Mouse (Mus musculus): ENCODE results near the gene Olfr211. TPM values are rescaled to one million over a fixed set of nuclear protein-coding genes. Genes with fewer than 3 reads are reported as not detected.
"Not testable (repeated sequence)": the region's sequence is repeated elsewhere in the genome, so short reads cannot be mapped to it uniquely, and the experiment has no call there.

Olfr211 gene
- polyA plus RNA-seq (2017; shearing (Covaris generic)): not detected

DNA sequence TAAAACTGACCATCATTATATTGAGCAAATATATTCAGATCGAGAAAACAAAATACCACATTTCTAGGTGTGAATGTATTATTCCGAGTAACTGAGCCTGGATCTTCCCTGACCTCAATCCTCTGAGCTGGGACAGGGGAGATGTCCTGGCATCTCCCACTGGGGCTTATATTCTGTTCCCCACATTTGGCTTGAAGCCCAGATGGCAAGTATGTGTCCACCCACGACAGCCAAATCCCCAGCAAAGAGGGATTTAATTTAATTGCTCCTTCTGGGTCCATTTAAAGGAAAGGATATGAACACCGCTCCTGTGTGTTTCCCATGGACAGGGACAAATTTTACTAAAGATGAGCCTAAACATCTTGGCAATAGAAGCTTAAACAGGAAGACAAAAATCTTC is at the start of gene Olfr211:
TSS of gene Olfr211 (plus strand) at position 301 of the 400 bp plus-strand sequence.
- ATAC-seq: no peak

DNA sequence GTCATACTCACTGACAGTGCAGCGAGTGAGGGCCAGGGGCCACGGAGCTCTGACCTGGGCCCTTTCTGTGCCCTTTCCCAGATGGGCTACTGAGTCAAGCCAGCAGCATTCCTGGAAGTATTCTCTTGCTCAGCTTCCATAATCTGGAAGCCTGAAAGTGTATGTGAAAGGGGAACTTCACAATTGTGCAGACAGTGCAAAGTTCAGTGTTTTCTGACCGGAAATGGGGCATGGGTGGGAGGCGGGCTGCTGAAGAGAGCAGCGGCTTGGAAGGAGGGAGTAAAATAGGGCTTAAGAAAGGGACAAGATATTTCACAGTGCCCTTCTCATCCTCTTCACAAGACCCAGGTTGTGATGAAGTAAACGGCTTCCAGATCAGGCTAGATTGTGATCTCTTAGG is 49.4 kb upstream of the Olfr211 start:
- ATAC-seq: no peak

DNA sequence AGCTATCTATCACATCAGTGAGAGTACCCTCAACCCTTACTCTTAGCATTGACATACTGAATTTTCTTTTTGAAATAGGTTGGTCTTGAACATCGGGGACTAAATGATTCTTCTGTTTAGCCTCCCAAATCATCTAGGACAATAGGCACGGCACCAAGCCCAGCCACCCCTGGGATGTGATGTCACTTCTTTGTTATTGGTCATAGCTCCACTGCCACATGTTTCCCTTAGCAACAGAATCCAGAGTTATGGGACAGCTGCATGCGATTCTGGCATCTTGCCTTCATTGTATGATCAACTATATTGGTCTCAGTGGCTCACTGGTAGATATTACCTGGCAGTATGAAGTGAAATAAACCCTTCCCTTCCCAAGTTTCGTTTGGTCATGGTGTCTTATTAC is 48.4 kb upstream of the Olfr211 start:
- no peak for ATAC-seq

DNA sequence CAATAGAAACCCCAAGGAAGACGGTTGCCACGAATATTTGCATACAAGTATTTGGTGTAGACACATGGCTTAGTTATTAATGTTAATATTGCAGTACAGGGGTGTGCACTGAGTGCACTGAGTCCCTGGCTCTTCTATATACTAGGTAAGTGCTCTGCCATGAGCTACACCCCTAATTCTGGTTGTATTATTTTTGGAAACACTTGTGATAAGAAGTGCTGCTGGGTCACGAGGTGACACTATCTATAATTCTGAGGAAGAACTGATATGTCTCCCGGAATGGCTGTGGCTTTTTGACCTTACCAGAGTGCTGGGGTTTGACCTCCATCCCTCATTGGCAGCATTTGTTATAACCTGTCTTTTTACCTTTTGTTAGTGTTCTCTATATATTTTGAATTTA is 48.0 kb upstream of the Olfr211 start:
- no peak for ATAC-seq

DNA sequence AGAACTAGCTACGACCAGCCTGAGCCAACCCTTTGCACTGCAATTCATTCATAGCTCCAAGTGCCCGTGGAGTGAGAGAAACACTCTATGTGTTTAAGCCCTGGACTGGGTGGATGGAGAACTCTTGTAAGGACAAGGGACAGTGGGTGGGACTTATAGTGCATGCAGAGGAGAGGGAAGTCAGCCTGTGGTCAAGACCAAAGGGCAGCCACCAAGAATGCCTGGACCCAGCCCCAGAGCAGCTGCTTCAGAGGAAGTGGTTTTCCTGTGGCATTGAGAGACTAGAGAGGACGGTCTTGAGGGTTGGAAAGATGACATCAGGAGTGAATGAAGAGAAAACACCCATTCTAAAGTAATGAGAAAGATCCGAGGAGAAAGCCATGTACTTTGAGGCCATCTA is 33.1 kb upstream of the Olfr211 start:
- ATAC-seq: no peak

DNA sequence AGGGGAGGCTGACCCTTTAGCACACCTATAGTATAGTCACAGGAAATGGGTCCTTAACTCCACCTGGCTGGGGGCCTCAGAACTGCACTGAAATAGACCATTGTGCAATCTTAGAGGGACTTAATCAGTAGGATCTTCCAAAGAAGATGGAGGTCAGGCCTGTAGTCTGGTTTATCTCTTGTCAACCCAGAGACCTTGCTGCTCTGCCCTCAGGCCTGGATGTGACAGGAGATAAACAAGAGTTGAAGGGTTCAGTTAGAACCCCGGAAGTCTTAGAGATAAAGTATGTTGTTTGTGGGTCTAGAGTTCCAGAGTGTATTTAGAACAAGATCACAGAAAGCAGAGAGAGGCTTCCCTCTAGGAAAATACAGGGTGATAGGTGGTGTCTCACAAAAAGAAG is 32.4 kb upstream of the Olfr211 start:
- ATAC-seq: no peak

DNA sequence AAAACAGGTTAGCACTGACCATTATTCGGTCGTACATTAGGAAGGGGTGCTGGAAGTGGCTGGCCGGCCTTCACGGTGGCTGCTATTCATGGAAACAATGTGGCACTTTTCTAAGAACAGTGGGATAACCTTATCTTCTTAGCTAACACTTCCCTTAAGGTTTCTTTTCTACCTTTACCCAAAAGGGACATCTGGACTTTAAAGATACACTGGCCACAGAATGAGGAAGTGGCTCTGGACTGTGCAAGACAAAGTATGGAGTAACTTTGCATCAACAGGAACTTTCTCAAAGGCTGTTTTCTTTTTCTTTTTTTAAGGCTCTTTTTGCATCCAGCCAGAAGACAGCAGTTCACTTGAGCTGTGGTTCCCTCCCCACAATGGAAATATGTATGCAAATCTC is 30.2 kb upstream of the Olfr211 start:
- no peak for ATAC-seq

DNA sequence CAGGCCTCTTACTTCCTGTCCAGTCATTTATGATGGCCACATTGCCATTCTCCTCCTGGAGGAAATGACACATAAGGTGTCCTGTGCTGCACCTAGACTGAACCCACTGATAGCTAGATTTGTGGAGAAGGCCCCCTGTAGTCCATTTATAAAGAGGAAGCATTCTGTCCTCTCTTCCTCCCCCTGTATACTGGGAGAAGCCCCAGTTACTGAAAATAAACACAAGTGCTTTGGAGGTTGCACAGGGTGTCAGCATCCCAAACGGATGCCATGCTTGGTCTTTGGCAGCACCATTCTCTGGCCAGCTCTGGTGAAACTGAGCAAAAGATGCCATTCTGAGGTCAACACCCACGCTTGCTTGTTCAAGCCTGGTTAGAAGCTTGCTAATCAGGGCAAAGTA is 29.7 kb upstream of the Olfr211 start:
- ATAC-seq: no peak

DNA sequence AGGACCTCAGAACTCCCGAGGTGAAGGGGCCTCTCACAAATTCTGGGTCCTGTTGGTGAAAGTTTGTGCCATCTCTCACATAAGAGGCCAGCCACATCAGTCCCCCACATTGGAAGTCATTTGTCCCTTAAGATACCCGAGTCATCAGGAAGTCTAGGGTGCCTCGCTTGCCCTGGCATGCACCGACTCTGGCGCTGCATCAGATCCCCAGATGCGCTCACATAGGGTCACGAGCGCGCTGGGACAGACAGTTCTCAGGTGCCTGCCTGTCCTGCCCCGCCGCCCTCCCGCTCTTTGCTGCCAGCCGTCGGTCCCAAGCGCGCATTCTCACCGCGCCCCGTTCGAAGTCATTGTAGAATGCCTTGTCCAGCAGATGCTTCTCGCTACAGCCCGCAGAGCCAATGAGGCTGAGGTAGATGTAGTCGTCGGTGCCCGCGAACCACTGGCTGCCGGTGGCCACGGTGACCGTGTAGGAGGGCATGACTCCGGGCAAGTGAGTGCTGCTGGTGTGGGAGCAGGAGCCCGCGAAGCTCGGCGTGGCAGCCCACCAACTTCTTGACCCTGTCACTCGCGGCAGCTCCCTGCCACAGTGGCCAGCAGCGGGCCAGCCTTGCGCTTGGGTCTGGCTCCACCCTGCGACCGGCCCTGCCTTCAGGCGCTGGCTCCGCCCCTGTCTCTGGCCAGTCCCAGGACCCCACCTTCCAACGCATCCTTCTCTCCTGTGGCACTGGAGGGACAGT is 28.2 kb upstream of the Olfr211 start, which contains the start of gene Alox5:
TSS of gene Alox5 (minus strand) at position 635 of the 740 bp plus-strand sequence.
- ATAC-seq: no peak

DNA sequence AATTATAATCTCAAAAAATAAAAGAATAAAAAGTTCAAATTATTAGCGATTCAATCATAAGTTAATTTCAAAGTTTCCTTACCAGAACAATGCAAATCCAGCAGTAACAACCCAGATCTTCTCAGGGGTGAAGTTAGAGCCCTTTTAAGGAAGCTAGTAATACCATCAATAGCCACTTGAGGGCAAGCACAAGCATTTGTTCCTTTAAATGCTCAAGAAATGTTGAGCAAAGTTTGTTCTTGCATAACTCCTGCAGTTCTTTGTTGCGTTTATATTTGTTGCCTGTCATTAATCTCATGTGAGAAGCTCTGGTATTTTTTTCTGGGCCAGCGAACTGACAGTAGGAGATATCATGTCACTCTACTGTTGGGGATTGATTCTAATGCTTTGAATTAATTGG is 20.8 kb upstream of the Olfr211 start:
- ATAC-seq: no peak

DNA sequence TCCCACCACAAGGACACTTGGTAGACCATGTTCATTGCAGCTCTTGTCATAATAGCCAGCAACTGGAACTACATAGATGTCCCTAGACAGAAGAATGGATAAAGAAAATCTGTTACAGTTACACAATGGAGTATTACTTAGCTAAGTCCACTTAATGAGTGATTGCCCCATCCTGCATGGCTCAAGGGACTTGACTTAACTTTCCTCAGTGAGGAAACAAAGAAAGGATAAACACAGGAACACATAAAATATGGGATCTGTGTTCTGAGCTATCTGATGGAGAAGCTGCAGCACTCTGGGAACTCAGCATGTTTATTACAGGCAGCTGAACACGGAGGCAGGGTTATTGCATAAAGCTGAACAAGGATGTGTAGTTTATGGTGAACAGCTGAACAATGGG is 3.8 kb upstream of the Olfr211 start:
- no peak for ATAC-seq

DNA sequence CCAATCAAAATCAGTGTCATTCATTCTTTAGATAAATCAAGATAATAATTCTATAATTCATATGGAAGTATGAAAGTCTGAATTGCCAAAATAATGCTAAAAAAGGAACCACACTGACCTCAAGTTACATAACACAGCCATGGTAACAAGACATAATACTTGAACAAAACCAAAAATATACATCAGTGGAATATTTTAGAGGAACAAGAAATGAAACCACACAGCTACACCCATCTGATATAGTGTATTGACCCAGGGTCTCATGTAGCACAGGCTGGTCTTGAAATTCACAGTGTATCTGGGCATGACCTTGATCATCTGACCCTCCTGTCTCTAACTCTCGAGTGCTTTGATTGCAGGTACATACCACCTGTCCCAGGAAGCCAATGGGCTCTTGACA is 2.1 kb upstream of the Olfr211 start:
- no peak for ATAC-seq

DNA sequence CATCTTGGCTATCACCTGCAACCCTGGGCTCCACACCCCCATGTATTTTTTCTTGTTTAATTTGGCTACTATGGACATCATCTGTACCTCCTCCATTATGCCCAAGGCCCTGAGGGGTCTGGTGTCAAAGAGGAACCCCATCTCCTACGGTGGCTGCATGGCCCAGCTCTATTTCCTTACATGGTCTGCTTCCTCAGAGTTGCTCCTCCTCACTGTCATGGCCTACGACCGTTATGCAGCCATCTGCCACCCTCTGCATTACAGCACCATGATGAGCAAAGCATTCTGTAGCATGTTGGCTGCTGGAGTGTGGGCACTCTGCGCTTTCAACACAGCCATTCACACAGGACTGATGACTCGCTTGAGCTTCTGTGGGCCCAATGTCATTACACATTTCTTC is 4.9 kb downstream of the Olfr211 start:
- no peak for ATAC-seq

DNA sequence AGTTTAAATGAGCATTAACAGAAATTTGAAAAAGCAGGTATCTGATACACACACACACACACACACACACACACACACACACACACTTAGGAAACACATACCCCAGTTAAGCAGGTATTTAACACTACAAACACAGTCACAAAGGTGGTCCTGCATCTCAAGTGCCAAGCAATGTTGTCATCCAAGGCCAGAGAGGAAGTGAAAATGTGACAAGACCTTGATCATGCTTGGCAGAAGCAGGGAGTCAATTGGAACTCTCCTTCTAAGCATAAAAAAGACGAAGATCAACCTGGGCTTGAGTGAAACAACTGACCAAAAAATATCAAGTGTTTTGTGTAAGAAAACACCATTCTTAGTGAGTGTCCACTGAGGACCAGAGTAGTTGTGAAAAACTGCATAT is 7.1 kb downstream of the Olfr211 start:
- ATAC-seq: no peak

DNA sequence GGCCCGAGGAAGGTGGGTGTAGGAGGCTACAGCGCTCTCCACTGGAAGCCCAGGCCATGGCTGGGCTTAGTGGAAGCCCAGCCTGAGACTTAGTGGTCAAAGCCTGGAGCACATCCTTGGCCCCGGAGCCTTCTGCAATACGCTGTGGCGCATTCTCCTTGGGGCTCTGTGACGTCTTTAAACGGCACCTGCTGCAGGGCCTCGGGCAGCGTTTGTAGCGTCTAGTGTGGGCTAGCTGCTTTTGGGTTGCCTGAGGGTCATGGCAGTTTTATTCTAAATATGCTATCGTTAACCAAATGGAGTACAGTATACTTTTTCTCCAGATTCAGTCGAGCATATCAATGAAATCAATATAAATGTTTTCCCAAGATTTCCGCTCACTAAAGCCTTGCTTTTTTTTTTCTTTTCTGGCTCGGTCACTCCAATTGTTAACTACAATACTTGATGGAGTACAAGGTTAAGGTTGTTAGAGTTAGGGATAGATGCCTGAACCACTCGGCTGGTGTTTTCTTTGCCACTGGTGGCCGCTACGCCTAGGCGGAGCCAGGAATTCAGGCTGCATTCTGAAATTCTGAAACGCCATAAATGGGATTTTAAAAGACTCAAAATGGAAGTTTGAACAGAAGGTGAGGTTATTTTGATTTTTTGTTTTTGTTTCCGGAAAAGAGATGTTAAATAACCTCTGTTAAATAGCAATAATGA is 17.6 kb downstream of the Olfr211 start, which contains the start of gene Olfr212:
TSS of gene Olfr212 (plus strand) at position 215 of the 702 bp plus-strand sequence.
- ATAC-seq: not testable (repeated sequence)

DNA sequence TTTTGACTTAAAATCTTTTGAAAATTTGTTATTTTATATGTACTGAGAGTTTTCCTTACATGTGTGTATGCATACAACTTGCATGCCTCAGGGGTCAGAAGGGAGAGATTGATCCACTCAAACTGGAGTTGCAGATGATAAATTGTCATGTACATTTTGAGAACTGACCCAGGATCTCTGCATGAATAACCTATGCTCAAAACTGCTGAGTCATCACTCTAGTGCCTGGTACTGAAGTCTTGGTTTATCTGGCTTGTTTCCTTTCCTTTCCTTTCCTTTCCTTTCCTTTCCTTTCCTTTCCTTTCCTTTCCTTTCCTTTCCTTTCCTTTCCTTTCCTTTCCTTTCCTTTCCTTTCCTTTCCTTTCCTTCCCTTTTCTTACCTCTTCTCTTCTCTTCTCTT is 25.9 kb downstream of the Olfr211 start:
- no peak for ATAC-seq

DNA sequence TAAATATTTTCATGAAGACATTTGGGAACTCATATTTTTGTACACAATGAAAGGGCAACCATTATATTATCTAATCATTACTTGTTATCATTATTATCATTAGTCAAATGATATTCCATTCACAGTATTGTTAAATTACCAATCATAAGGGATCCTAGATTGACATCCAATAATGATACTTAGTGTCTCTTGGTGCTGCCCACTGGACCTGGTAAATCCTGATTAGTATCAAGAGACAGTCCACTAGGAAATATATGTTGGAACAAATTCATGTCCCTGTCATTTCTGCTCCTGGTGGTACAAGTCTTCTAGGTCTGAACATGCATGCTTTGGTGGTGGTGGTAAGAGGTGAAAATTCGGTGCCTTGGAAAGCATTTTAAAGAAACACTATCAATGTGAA is 49.3 kb downstream of the Olfr211 start, which contains the start of gene Olfr213:
TSS of gene Olfr213 (plus strand) at position 301 of the 400 bp plus-strand sequence.
- ATAC-seq: no peak

DNA sequence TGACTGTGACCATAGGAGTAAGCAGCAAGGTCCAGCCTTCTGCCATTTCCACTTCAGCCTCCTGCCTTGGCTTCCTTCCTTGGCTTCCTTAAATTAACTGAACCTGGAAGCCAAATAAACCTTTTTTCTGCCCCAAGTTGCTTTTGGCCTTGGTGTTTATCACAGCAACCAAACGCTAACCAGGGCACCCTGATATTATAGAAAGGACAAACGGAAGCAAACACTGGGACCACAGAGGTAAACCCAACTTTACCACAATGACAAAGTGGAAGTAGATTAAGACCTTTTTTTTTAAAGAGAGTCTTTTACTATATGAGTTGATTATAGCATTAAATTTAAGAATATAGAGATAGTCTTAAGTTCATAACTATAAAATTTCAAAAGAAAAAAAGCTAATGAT is 53.6 kb downstream of the Olfr211 start:
- no peak for ATAC-seq

Other genes with a start within 250 kb of the Olfr211 start
- under 1 TPM; 0.52 to 0.97 TPM for gene Zfand4, start 224.9 kb upstream of the Olfr211 start, polyA plus RNA-seq (2017; shearing (Covaris generic))
- gene March8, start 151.1 kb upstream of the Olfr211 start, polyA plus RNA-seq (2017; shearing (Covaris generic)): under 1 TPM; 0.40 to 0.86 TPM
- gene Alox5, start 27.9 kb upstream of the Olfr211 start, polyA plus RNA-seq (2017; shearing (Covaris generic)): not detected
- not detected for gene Olfr212, start 17.4 kb downstream of the Olfr211 start, polyA plus RNA-seq (2017; shearing (Covaris generic))
- not detected for gene Olfr213, start 49.4 kb downstream of the Olfr211 start, polyA plus RNA-seq (2017; shearing (Covaris generic))
- gene Gm5580, start 62.0 kb downstream of the Olfr211 start, polyA plus RNA-seq (2017; shearing (Covaris generic)): under 1 TPM in 1 of 2 experiments, not detected in 1; 0.77 TPM
- not detected for gene Olfr214, start 65.1 kb downstream of the Olfr211 start, polyA plus RNA-seq (2017; shearing (Covaris generic))
- gene Olfr215, start 95.1 kb downstream of the Olfr211 start, polyA plus RNA-seq (2017; shearing (Covaris generic)): not detected
- gene Zfp422, start 139.9 kb downstream of the Olfr211 start, polyA plus RNA-seq (2017; shearing (Covaris generic)): 10 to 100 TPM; 24.6 to 27.0 TPM
- gene Depp1, start 161.5 kb downstream of the Olfr211 start, polyA plus RNA-seq (2017; shearing (Covaris generic)): not detected
- 1 to 10 TPM; 3.2 to 5.1 TPM for gene Rassf4, start 184.9 kb downstream of the Olfr211 start, polyA plus RNA-seq (2017; shearing (Covaris generic))
- gene Tmem72, start 227.8 kb downstream of the Olfr211 start, polyA plus RNA-seq (2017; shearing (Covaris generic)): under 1 TPM; 0.04 to 0.05 TPM

Measured in CD4-positive, CD25-positive, alpha-beta regulatory T cell, adult 4 months (primary cell).